Mouse (Mus musculus) testis, adult 2 months (tissue): ENCODE measurements around the gene Sec22a.

Experiments used
- CTCF ChIP-seq: fragments of 200-500 bp; IDR thresholded peaks from 2 replicates; pipeline ENCODE4 v1.5.1; 2012; ENCODE audit warnings: low read depth, mild to moderate bottlenecking, inconsistent platforms, low read length, moderate library complexity; ENCODE audit not compliant: control insufficient read depth, insufficient read depth, insufficient replicate concordance
- POLR2A ChIP-seq: fragments of 200-500 bp; IDR thresholded peaks from 2 replicates; pipeline ENCODE4 v1.6.1; 2012; ENCODE audit warnings: low read depth, mild to moderate bottlenecking, inconsistent platforms, low read length, moderate library complexity; ENCODE audit not compliant: control insufficient read depth

- no peak for TF ChIP-seq POLR2A
- no peak for TF ChIP-seq CTCF
Observed at GRCm38 (mm10) chr16:35308486-35309143, 55.1 kb downstream of the Sec22a start.
